Mouse (Mus musculus) erythroblast, embryonic 14.5 days (primary cell): ENCODE data around the gene Fbn1. TPM values are rescaled to one million over a fixed set of nuclear protein-coding genes. Genes with fewer than 3 reads are reported as not detected.

Source experiments
- H3K27me3 ChIP-seq: 2 replicates; pipeline ENCODE4 v1.6.1; 2012; ENCODE audit warnings: inconsistent platforms; ENCODE audit not compliant: control insufficient read depth
- H3K36me3 ChIP-seq: 2 replicates; pipeline ENCODE4 v1.6.1; 2012; ENCODE audit warnings: mild to moderate bottlenecking, inconsistent platforms; ENCODE audit not compliant: control insufficient read depth
- H3K4me1 ChIP-seq: 2 replicates; pipeline ENCODE4 v1.6.1; 2012; ENCODE audit warnings: inconsistent platforms; ENCODE audit not compliant: control insufficient read depth
- H3K4me3 ChIP-seq: replicated peaks from 2 replicates; pipeline ENCODE3; 2012; ENCODE audit warnings: moderate library complexity, mild to moderate bottlenecking, inconsistent platforms
- H3K9me3 ChIP-seq: 2 replicates; pipeline ENCODE4 v1.6.1; 2012; ENCODE audit warnings: low read length, inconsistent platforms, mixed read lengths; ENCODE audit not compliant: control insufficient read depth
- GATA1 ChIP-seq: IDR thresholded peaks from 2 replicates; pipeline ENCODE4 v1.6.1; 2012; ENCODE audit warnings: low read length, inconsistent platforms, mixed read lengths
- TAL1 ChIP-seq: IDR thresholded peaks from 3 replicates; pipeline ENCODE4 v1.6.1; 2012; ENCODE audit warnings: low read length, inconsistent platforms, mixed read lengths
- polyA plus RNA-seq: library from polyadenylated mRNA; stranded (reverse); fragments of >175 nt; gene quantifications from 2 replicates; pipeline ENCODE4 v1.2.3, GENCODE M21; 2012

Gene Fbn1
- polyA plus RNA-seq, 1 experiment: not detected

DNA sequence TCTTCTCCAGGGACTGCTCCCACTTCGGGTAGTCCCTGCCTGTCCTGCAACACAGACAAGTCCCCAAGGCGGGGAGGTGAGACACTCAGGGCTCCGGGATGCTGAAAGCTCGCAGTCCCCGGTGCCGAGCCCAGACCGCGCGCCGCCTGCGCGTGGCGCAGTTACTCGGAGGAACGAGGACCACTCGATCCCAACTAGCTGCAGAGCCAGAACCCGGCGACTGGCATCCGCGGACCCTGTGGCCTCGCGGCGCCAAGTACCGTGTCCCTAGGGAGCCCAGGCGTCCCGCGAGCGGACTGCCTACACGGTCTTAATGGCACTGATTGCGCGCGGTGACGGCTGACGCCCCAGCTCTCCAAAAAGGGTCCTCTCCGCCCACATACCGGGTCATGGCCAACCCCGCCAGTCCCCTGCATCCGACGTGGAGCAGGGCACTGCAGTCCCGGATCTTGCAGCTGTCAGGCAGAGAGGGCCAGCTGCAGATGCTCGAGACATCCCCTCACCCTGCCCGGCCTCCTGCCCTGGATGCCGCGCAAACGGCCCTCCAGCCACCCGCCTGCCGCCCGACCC lies 2.0 kb downstream of the Fbn1 start:
- Histone ChIP-seq H3K36me3 (no peaks in the 10 kb centered on the region), H3K27me3 (peaks cover 54% of the 10 kb centered on the region), H3K4me1 (no peaks in the 10 kb centered on the region), H3K9me3 (peaks cover 4% of the 10 kb centered on the region; the same call in 1 of the 2 replicates), H3K4me3 (peak overlapping the region; percentile 24)
- TF ChIP-seq GATA1: no peak
- no peak for TF ChIP-seq TAL1

DNA sequence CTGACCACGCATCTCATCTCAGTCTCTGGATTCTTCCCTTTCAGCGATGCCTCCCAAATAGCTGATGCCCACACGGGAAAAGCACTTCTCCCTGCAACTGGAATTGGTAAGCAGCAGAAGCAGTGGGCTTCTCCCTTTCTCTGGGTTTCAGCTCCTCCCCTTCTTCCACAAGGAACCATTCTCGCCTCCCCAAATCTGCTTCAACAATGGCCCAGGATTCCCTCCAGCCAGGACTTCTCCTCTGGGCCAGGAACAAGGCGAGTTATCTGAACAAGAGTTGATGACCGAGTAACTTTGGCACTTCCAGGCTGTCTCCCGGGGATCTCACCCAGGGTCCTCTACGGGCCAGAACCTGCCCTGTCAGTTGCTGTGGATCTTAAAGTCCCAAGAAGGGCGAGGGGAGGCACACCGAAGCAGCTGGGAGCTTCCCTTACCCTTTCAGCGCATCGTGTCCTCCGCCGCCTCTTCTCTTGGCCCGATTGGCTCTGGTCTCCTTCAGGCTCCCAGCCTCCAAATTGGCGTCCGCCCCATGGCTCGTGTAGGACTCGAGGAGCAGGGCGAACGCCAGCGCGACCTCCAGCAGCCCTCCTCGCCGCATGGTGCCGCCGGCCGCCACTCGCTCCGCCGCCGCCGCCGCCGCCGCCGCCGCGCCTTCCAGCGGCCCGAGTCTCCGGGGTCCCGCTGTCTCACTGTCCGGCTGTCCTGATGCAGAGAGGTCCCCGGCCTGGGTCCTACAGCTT lies 2.6 kb downstream of the Fbn1 start, which contains the start of gene Gm9913:
TSS of gene Gm9913 (plus strand) at position 84 of the 740 bp plus-strand sequence.
- no peaks in the 10 kb centered on the region for H3K4me1 ChIP-seq
- peaks cover 4% of the 10 kb centered on the region; the same call in 1 of the 2 replicates for H3K9me3 ChIP-seq
- peaks cover 54% of the 10 kb centered on the region for H3K27me3 ChIP-seq
- TF ChIP-seq TAL1 (no peak), GATA1 (no peak)
- H3K4me3 ChIP-seq: peak within 1 kb of the TSS; percentile 24
- H3K36me3 ChIP-seq: no peaks in the 10 kb centered on the region

DNA sequence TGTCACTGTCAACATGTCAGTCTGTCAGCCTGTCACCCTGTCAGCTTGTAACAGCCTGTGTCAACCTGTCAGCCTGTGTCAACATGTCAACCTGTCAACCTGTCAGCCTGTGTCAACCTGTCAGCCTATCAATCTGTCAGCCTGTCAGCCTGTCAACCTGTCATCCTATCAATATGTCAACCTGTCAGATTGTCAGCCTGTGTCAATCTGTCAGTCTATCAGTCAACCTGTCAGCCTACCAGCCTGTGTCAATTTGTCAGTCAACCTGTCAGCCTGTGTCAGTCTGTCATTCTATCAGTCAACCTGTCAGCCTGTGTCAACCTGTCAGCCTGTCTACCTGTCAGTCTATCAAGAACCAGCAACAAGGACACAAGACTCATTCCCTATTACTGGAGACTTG lies 6.3 kb downstream of the Fbn1 start:
- H3K4me3 ChIP-seq: no peak overlapping the region
- H3K4me1 ChIP-seq: peaks cover 5% of the 10 kb centered on the region; the same call in 1 of the 2 replicates
- peaks cover 33% of the 10 kb centered on the region for H3K27me3 ChIP-seq

GRCm38 (mm10) chr2:125498216-125498615 lies 9.6 kb downstream of the Fbn1 start:
- H3K4me3 ChIP-seq: no peak overlapping the region
- H3K4me1 ChIP-seq: peaks cover 5% of the 10 kb centered on the region; the same call in 1 of the 2 replicates
- H3K27me3 ChIP-seq: peaks cover 9% of the 10 kb centered on the region
- H3K9me3 ChIP-seq: peaks cover 4% of the 10 kb centered on the region; the same call in 1 of the 2 replicates
- H3K36me3 ChIP-seq: no peaks in the 10 kb centered on the region
- TF ChIP-seq GATA1 (no peak), TAL1 (no peak)

More for the DNA sequence above, 6.3 kb downstream of the Fbn1 start:
- Histone ChIP-seq H3K9me3 (peaks cover 4% of the 10 kb centered on the region; the same call in 1 of the 2 replicates), H3K36me3 (no peaks in the 10 kb centered on the region)
- TF ChIP-seq TAL1 (no peak), GATA1 (no peak)

GRCm38 (mm10) chr2:125496696-125497095 lies 11.1 kb downstream of the Fbn1 start:
- Histone ChIP-seq H3K9me3 (peaks cover 4% of the 10 kb centered on the region; the same call in 1 of the 2 replicates), H3K27me3 (peaks cover 4% of the 10 kb centered on the region), H3K4me3 (no peak overlapping the region), H3K36me3 (no peaks in the 10 kb centered on the region), H3K4me1 (peaks cover 5% of the 10 kb centered on the region; the same call in 1 of the 2 replicates)
- TF ChIP-seq GATA1 (no peak), TAL1 (no peak)

- H3K4me3 ChIP-seq: no peak overlapping the region
- no peak for TF ChIP-seq TAL1
- no peak for TF ChIP-seq GATA1
- H3K9me3 ChIP-seq: no peaks in the 10 kb centered on the region
- H3K36me3 ChIP-seq: no peaks in the 10 kb centered on the region
- H3K4me1 ChIP-seq: peaks cover 5% of the 10 kb centered on the region; the same call in 1 of the 2 replicates
- H3K27me3 ChIP-seq: no peaks in the 10 kb centered on the region
Observed at GRCm38 (mm10) chr2:125494831-125495812, 12.7 kb downstream of the Fbn1 start.

- peaks cover 5% of the 10 kb centered on the region; the same call in 1 of the 2 replicates for H3K4me1 ChIP-seq
- H3K36me3 ChIP-seq: no peaks in the 10 kb centered on the region
- H3K9me3 ChIP-seq: no peaks in the 10 kb centered on the region
- no peak overlapping the region for H3K4me3 ChIP-seq
- H3K27me3 ChIP-seq: no peaks in the 10 kb centered on the region
- TF ChIP-seq GATA1 (no peak), TAL1 (no peak)
Observed at GRCm38 (mm10) chr2:125494291-125494690, 13.5 kb downstream of the Fbn1 start.

DNA sequence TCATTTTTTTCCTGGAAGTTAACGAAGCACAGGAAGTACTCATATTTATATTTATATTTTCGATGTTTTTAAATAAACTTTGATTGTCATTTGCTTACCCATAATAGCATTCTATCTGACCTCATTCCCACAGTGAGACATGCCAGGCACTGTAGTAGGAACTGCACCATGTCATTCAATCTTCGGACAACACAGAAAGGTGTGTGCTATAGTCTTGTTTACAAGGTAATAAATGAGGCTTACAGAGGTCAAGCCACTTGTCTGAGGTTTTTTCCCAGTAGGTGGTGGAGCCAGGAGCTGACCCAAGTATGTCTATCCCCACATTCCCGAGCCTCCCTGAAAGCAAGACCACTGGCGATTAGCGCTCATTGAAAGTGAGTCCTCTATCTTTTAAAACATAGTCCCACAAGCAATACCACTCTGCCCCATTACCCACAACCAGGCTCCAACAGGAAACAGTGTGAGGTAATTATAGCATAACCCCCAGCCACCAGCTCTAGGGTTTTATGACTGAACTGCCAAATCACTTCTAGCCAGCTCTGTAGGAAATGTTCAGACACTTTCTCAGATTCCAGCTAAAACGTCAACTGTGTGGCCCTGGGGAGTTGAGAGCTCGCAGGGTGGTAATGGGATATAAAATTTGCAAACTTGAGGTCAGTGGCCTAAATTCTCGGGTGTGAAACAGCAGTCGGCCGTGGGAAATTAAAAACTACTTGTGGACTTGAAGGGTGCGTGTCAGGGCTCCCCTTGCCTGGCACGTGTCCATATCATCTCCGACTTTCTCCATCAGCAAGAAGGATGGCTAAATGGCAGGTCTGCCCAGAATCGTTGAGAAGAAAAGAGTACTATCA lies 15.5 kb downstream of the Fbn1 start:
- H3K4me3 ChIP-seq: no peak overlapping the region
- TF ChIP-seq GATA1 (no peak), TAL1 (no peak)

More for the DNA sequence above, 15.5 kb downstream of the Fbn1 start:
- no peaks in the 10 kb centered on the region for H3K36me3 ChIP-seq
- no peaks in the 10 kb centered on the region; the same call in 1 of the 2 replicates for H3K27me3 ChIP-seq
- no peaks in the 10 kb centered on the region for H3K4me1 ChIP-seq
- no peaks in the 10 kb centered on the region for H3K9me3 ChIP-seq
